Mouse (Mus musculus): ENCODE data around the gene Cntn6.

DNA sequence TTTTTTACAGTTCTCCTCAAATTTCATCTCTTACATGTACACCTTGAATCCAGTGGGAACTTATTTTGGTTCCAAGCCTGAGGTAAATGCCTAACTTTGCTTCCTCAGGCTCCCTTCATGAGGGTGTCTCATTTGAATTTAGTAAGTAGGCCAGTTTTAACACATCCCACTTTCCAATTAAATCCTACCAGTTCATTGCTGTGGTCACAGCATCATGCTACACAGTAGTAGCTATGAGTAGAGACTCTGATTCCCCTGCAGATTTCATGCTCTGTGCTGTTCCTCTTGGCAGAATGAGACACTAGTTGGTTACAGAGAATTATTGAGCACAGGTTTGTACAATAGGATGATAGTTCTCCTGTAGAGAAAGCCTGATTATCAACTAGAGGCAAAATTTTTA, 181.7 kb downstream of the Cntn6 start:
- no peak for TF ChIP-seq POLR2A (IDR thresholded peaks at IDR 0.05; ENCODE audit: low read depth, low read length)
- TF ChIP-seq CTCF (IDR thresholded peaks at IDR 0.05; ENCODE audit: extremely low read depth, insufficient read depth, insufficient read length, insufficient replicate concordance), result no peak
